Mouse (Mus musculus) embryonic facial prominence, embryonic 10.5 days (tissue): ENCODE measurements around the gene Myo1c. TPM values are rescaled to one million over a fixed set of nuclear protein-coding genes. Genes with fewer than 3 reads are reported as not detected.

Experiments used
- DNase-seq: peaks from one replicate; pipeline ENCODE4 v3.0.0-alpha.2; 2017; ENCODE audit warnings: low spot score
- H3K27ac ChIP-seq: fragments of 300-500 bp; sonication (generic); replicated peaks from 2 replicates; pipeline ENCODE4 v1.5.1; 2016; ENCODE audit warnings: mild to moderate bottlenecking
- H3K27me3 ChIP-seq: fragments of 300-500 bp; sonication (generic); replicated peaks from 2 replicates; pipeline ENCODE4 v1.6.1; 2016; ENCODE audit warnings: low read depth, mild to moderate bottlenecking; ENCODE audit not compliant: poor library complexity, severe bottlenecking
- H3K36me3 ChIP-seq: fragments of 300-500 bp; sonication (generic); replicated peaks from 2 replicates; pipeline ENCODE4 v1.6.1; 2016; ENCODE audit warnings: mild to moderate bottlenecking, moderate library complexity
- H3K4me1 ChIP-seq: fragments of 300-500 bp; sonication (generic); 2 replicates; pipeline ENCODE4 v1.6.1; 2016
- H3K4me3 ChIP-seq: fragments of 300-500 bp; sonication (generic); 2 replicates; pipeline ENCODE4 v1.5.1; 2016; ENCODE audit warnings: mild to moderate bottlenecking, moderate library complexity
- H3K9me3 ChIP-seq: fragments of 300-500 bp; sonication (generic); 2 replicates; pipeline ENCODE4 v1.6.1; 2016; ENCODE audit warnings: mild to moderate bottlenecking
- WGBS: fragments of 180-500 bp; shearing (Covaris S2); methylation state at CpG from one replicate; pipeline ENCODE4 v1.1.7; 2016; 5-methylcytosine and 5-hydroxymethylcytosine counted together
- polyA plus RNA-seq: library from polyadenylated mRNA; unstranded; fragments of >200 nt; fragmentation: Nextera tagmentation; extraction: Ambion mirVana; gene quantifications from 2 replicates; pipeline ENCODE4 v1.2.1, GENCODE M21; 2016

Gene Myo1c
- polyA plus RNA-seq, 1 experiment from 2014 or later, result 19.3 TPM

DNA sequence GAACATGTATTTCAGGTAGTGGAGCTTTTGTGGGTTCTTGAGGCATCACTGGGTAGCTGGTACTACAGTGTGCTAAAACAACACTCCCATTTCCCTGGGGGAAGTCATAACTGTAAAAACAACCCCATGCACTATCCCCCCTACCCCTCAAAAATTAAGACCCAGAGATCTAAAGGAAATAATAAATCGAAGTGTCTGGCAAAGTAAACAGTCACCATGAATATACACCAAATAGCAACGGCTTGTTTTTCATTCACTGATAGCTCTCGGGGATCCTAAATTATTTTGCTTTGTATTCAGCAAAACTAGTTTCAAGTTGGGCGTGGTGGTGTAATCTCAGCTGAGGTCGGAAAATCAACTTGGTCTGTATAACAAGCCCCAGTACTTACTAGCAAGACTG lies 20.2 kb upstream of the Myo1c start:
- DNase-seq, result no peak
- H3K4me3 ChIP-seq, result peak overlapping the region; percentile 82
- no peaks in the 10 kb centered on the region for H3K27me3 ChIP-seq
- no peaks in the 10 kb centered on the region for H3K9me3 ChIP-seq
- peak overlapping the region; percentile 78 for H3K27ac ChIP-seq
- peaks cover 32% of the 10 kb centered on the region for H3K36me3 ChIP-seq
- peaks cover 30% of the 10 kb centered on the region for H3K4me1 ChIP-seq
- WGBS, result 25% methylated on average over 5 of the region's 5 CpGs

- peak; percentile 96 for DNase-seq
Measured at GRCm38 (mm10) chr11:75630645-75631229, 19.6 kb upstream of the Myo1c start, which contains the start of gene Inpp5k. Gene Inpp5k (plus strand): TSS chr11:75630988.

GRCm38 (mm10) chr11:75631561-75632225 lies 18.6 kb upstream of the Myo1c start:
- peaks cover 37% of the 10 kb centered on the region for H3K4me1 ChIP-seq
- no peaks in the 10 kb centered on the region for H3K27me3 ChIP-seq
- H3K27ac ChIP-seq, result no peak overlapping the region
- H3K36me3 ChIP-seq, result peaks cover 17% of the 10 kb centered on the region
- peak overlapping the region; percentile 82 for H3K4me3 ChIP-seq
- peak; percentile 19 for DNase-seq
- WGBS, result 13% methylated on average over 13 of the region's 13 CpGs
- no peaks in the 10 kb centered on the region for H3K9me3 ChIP-seq

More at GRCm38 (mm10) chr11:75630645-75631229, 19.6 kb upstream of the Myo1c start, which contains the start of gene Inpp5k:
- WGBS, result under 1% methylated on average over 53 of the region's 53 CpGs
- Histone ChIP-seq H3K27ac (peak within 1 kb of the TSS; percentile 78), H3K27me3 (no peaks in the 10 kb centered on the region), H3K9me3 (no peaks in the 10 kb centered on the region), H3K36me3 (peaks cover 26% of the 10 kb centered on the region), H3K4me1 (peaks cover 37% of the 10 kb centered on the region), H3K4me3 (peak within 1 kb of the TSS; percentile 82)

DNA sequence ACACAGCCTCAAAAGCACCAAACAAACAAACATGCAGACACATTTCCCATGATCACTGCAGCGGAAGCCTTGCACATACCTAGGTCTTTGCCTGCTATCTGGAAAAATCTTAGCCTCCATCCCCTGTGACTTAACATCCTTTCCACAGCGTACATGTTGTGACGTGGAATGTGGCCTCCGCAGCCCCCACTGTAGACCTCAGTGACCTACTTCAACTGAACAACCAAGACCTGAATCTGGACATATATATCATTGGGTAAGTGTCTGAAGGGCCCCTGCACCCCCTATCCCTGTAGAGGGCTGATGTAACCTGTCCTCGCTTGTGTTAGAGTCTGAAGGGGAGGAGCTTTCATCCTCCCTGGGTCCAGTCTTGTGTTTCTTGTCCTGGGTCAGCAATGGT lies 17.4 kb upstream of the Myo1c start:
- Histone ChIP-seq H3K27ac (no peak overlapping the region), H3K9me3 (no peaks in the 10 kb centered on the region), H3K27me3 (no peaks in the 10 kb centered on the region), H3K4me1 (peaks cover 37% of the 10 kb centered on the region), H3K4me3 (no peak overlapping the region), H3K36me3 (peaks cover 14% of the 10 kb centered on the region)
- 90% methylated on average over 5 of the region's 5 CpGs for WGBS
- no peak for DNase-seq

DNA sequence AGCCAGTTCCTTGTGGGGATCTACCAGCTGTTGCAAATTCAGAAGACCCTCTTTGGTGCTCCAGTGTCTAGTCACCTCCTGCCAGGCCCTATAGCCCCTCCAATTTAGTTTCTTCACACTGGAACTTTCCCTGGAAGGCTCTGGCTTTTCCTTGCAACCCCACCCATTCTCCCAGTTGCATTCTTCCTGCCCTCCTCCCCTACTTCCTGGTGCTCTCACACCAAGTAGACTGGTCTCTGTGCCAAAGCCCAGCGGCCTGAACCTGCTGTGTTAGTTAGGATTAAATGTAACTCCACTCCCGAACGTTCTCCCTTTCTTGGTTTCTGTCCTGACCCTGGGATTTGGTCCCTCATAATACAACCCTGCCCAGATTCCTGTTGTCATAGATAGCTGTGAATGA lies 15.5 kb upstream of the Myo1c start:
- no peak overlapping the region for H3K4me3 ChIP-seq
- H3K9me3 ChIP-seq, result no peaks in the 10 kb centered on the region
- 79% methylated on average over 3 of the region's 3 CpGs for WGBS
- peaks cover 32% of the 10 kb centered on the region for H3K4me1 ChIP-seq
- no peak for DNase-seq
- H3K27ac ChIP-seq, result no peak overlapping the region
- H3K36me3 ChIP-seq, result peaks cover 15% of the 10 kb centered on the region
- no peaks in the 10 kb centered on the region for H3K27me3 ChIP-seq

GRCm38 (mm10) chr11:75635315-75635714 lies 15.0 kb upstream of the Myo1c start:
- peaks cover 15% of the 10 kb centered on the region for H3K36me3 ChIP-seq
- H3K4me3 ChIP-seq, result no peak overlapping the region
- WGBS, result 69% methylated on average over 11 of the region's 11 CpGs

GRCm38 (mm10) chr11:75643323-75643722 lies 7.0 kb upstream of the Myo1c start:
- Histone ChIP-seq H3K9me3 (no peaks in the 10 kb centered on the region), H3K4me1 (peaks cover 7% of the 10 kb centered on the region; the same call in 1 of the 2 replicates), H3K27ac (no peak overlapping the region), H3K27me3 (no peaks in the 10 kb centered on the region), H3K36me3 (peaks cover 11% of the 10 kb centered on the region), H3K4me3 (no peak overlapping the region)
- DNase-seq, result no peak
- 84% methylated on average over 5 of the region's 5 CpGs for WGBS

More at GRCm38 (mm10) chr11:75635315-75635714, 15.0 kb upstream of the Myo1c start:
- peaks cover 28% of the 10 kb centered on the region for H3K4me1 ChIP-seq
- H3K27ac ChIP-seq, result 0 out of 2 replicates have a peak overlapping the region, but pooled peaks have one; percentile 4
- H3K27me3 ChIP-seq, result no peaks in the 10 kb centered on the region
- H3K9me3 ChIP-seq, result no peaks in the 10 kb centered on the region
- DNase-seq, result no peak

GRCm38 (mm10) chr11:75644684-75645083 lies 5.6 kb upstream of the Myo1c start:
- Histone ChIP-seq H3K36me3 (peaks cover 6% of the 10 kb centered on the region; the same call in 1 of the 2 replicates), H3K27me3 (no peaks in the 10 kb centered on the region), H3K4me3 (no peak overlapping the region), H3K27ac (no peak overlapping the region), H3K9me3 (no peaks in the 10 kb centered on the region), H3K4me1 (peaks cover 8% of the 10 kb centered on the region; the same call in 1 of the 2 replicates)
- no peak for DNase-seq
- 89% methylated on average over 9 of the region's 9 CpGs for WGBS

GRCm38 (mm10) chr11:75647681-75648211 lies 2.6 kb upstream of the Myo1c start:
- peaks cover 9% of the 10 kb centered on the region for H3K27me3 ChIP-seq
- peaks cover 34% of the 10 kb centered on the region for H3K4me1 ChIP-seq
- WGBS, result 72% methylated on average over 6 of the region's 6 CpGs
- H3K4me3 ChIP-seq, result no peak overlapping the region
- no peaks in the 10 kb centered on the region for H3K9me3 ChIP-seq
- DNase-seq, result no peak
- peaks cover 6% of the 10 kb centered on the region; the same call in 1 of the 2 replicates for H3K36me3 ChIP-seq
- 0 out of 2 replicates have a peak overlapping the region, but pooled peaks have one; percentile 14 for H3K27ac ChIP-seq

DNA sequence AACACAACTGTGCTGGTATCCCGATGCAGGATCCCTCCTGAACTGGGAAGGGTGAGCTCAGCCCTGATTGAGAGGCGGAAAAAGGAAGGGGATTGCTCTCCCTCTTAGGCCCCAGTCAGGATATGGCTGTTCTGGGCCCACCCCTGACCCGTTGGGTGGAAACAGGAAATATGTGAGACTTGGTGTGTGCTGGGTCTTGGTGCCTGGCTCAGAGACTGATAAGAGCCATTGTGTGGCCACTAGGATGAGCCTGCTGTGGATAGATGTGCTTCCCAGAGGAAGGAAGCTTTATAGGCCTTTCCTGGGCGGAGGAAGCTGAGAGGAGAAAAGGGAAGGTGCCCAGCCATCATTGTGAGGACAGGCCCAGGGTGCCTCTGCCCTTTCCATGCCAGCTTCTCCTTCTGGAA lies 1.1 kb upstream of the Myo1c start:
- Histone ChIP-seq H3K4me1 (peaks cover 47% of the 10 kb centered on the region), H3K4me3 (no peak overlapping the region), H3K27me3 (peaks cover 23% of the 10 kb centered on the region), H3K36me3 (peaks cover 6% of the 10 kb centered on the region; the same call in 1 of the 2 replicates), H3K27ac (no peak overlapping the region), H3K9me3 (no peaks in the 10 kb centered on the region)
- DNase-seq, result no peak
- 69% methylated on average over 4 of the region's 4 CpGs for WGBS

DNA sequence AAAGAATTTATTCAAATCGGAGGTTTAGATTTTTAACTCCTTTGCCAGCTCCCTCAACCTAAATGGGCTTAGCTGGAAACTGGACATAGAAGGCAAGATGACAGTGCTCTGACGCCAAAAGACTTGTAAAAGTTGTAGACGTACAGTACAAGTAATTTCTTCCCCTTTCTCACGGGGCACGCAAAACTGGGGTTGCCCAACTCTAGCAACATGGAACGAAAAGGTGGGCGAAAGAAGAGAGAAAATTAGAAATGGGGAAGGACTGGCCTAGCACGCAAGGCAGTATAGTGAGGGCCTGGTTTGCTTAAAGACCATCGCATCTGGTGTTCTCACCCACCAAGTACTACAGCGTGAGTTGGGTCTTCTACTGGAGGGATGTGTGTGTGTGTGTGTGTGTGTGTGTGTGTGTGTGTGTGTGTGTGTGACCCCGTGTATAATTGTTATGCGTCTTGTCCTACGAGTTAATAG lies 688 bp downstream of the Myo1c start:
- Histone ChIP-seq H3K27ac (peak overlapping the region; percentile 85), H3K9me3 (no peaks in the 10 kb centered on the region), H3K36me3 (0 out of 2 replicates have a peak, but pooled peaks cover 2% of the 10 kb centered on the region), H3K27me3 (peaks cover 39% of the 10 kb centered on the region), H3K4me1 (peaks cover 65% of the 10 kb centered on the region), H3K4me3 (peak overlapping the region; percentile 73)
- no peak for DNase-seq
- WGBS, result 44% methylated on average over 13 of the region's 13 CpGs

GRCm38 (mm10) chr11:75651426-75652221 lies 1.3 kb downstream of the Myo1c start:
- peak overlapping the region; percentile 73 for H3K4me3 ChIP-seq
- under 1% methylated on average over 54 of the region's 54 CpGs for WGBS
- H3K27ac ChIP-seq, result peak overlapping the region; percentile 85
- H3K9me3 ChIP-seq, result no peaks in the 10 kb centered on the region
- H3K27me3 ChIP-seq, result peaks cover 46% of the 10 kb centered on the region
- H3K4me1 ChIP-seq, result peaks cover 71% of the 10 kb centered on the region
- peak; percentile 76 for DNase-seq
- H3K36me3 ChIP-seq, result 0 out of 2 replicates have a peak, but pooled peaks cover 2% of the 10 kb centered on the region
